Mouse (Mus musculus): Measurements from ENCODE around the gene Syvn1. TPM values are rescaled to one million over a fixed set of nuclear protein-coding genes. Genes with fewer than 3 reads are reported as not detected.

Gene Syvn1
- total and polyA plus RNA-seq, 3 experiments = 16.5 to 106 (median 26.8) TPM

- peak; percentile 86 for DNase-seq (ENCODE audit: extremely low read depth)
- Histone ChIP-seq H3K79me2 (replicated peaks; ENCODE audit: control insufficient read depth, extremely low read depth, insufficient read depth, poor library complexity, severe bottlenecking) (peaks cover under 1% of the 10 kb centered on the region; the same call in 1 of the 2 replicates), H3K27ac (ENCODE audit: insufficient read depth, low read depth) (0 out of 2 replicates have a peak within 1 kb of the TSS, but pooled peaks have one; percentile 0), H3K27me3 (replicated peaks) (no peaks in the 10 kb centered on the region), H3K4me3 (replicated peaks in 1 of 3; ENCODE audit: low read depth in 2 of 3, low read length in 2 of 3, poor library complexity in 1 of 3) (peak within 1 kb of the TSS; percentile 42 to 53 (median 47)), H3K9me3 (replicated peaks; ENCODE audit: low read length) (no peaks in the 10 kb centered on the region), H3K4me1 (ENCODE audit: control insufficient read depth in 1 of 2, insufficient read depth in 2 of 2) (peaks cover 12 to 36% of the 10 kb centered on the region in 2 experiments), H3K36me3 (replicated peaks in 1 of 2; ENCODE audit: control insufficient read depth in 1 of 2, insufficient read depth in 1 of 2, low read length in 1 of 2) (peaks cover 38 to 59% of the 10 kb centered on the region in 2 experiments), H3K4me2 (ENCODE audit: insufficient read depth, low read depth, poor library complexity, severe bottlenecking) (peak within 1 kb of the TSS; percentile 88), H3K9ac (ENCODE audit: insufficient read depth, low read depth) (peak within 1 kb of the TSS; percentile 30)
- TF ChIP-seq MAFK (IDR thresholded peaks at IDR 0.05; ENCODE audit: insufficient replicate concordance, low read length) (no peak), PAX5 (IDR thresholded peaks at IDR 0.05; ENCODE audit: low read length) (no peak), ZNF384 (IDR thresholded peaks at IDR 0.05; ENCODE audit: low read depth, low read length) (no peak), E2F4 (IDR thresholded peaks at IDR 0.05; ENCODE audit: insufficient replicate concordance, low read depth, low read length) (no peak), KAT2A (IDR thresholded peaks at IDR 0.05; ENCODE audit: insufficient replicate concordance, low read length) (no peak), ZKSCAN1 (IDR thresholded peaks at IDR 0.05; ENCODE audit: borderline replicate concordance, low read depth, low read length) (no peak), RAD21 (IDR thresholded peaks at IDR 0.05; ENCODE audit: low read depth, low read length) (no peak), ETS1 (conservative IDR thresholded peaks at IDR 0.05; ENCODE audit: low read depth, low read length) (no peak), EP300 (IDR thresholded peaks at IDR 0.05; ENCODE audit: low read length) (no peak), NRF1 (IDR thresholded peaks at IDR 0.05; ENCODE audit: low read depth, low read length) (no peak), MAZ (IDR thresholded peaks at IDR 0.05; ENCODE audit: low read depth, low read length) (0 out of 2 replicates have a peak, but pooled peaks have one; percentile 32), CHD2 (IDR thresholded peaks at IDR 0.05; ENCODE audit: low read length) (peak; percentile 68), SIN3A (IDR thresholded peaks at IDR 0.05; ENCODE audit: low read length) (peak; percentile 55; the same call in 1 of the 2 replicates), TCF12 (IDR thresholded peaks at IDR 0.05; ENCODE audit: low read depth, low read length) (no peak), JUND (conservative IDR thresholded peaks at IDR 0.05; ENCODE audit: low read depth, low read length) (no peak), ZC3H11A (IDR thresholded peaks at IDR 0.05; ENCODE audit: low read depth, low read length) (no peak), ELF1 (IDR thresholded peaks at IDR 0.05; ENCODE audit: low read depth, low read length) (no peak), RCOR1 (conservative IDR thresholded peaks at IDR 0.05; ENCODE audit: low read depth, low read length) (0 out of 2 replicates have a peak, but pooled peaks have one; percentile 20), POLR2AphosphoS2 (IDR thresholded peaks at IDR 0.05; ENCODE audit: low read depth, low read length) (peak; percentile 77; the same call in 1 of the 2 replicates), NELFE (IDR thresholded peaks at IDR 0.05; ENCODE audit: low read depth, low read length) (peak; percentile 67), SMC3 (IDR thresholded peaks at IDR 0.05; ENCODE audit: low read depth, low read length) (no peak), CHD1 (IDR thresholded peaks at IDR 0.05; ENCODE audit: low read depth, low read length) (no peak), ZMIZ1 (IDR thresholded peaks at IDR 0.05; ENCODE audit: low read depth, low read length) (peak; percentile 29; the same call in 1 of the 2 replicates), TBP (conservative IDR thresholded peaks at IDR 0.05; ENCODE audit: low read depth, low read length) (0 out of 2 replicates have a peak, but pooled peaks have one; percentile 48), MEF2A (IDR thresholded peaks at IDR 0.05; ENCODE audit: borderline replicate concordance, low read depth, low read length) (0 out of 2 replicates have a peak, but pooled peaks have one; percentile 13), BHLHE40 (IDR thresholded peaks at IDR 0.05; ENCODE audit: low read depth, low read length) (no peak), IRF4 (IDR thresholded peaks at IDR 0.05; ENCODE audit: low read depth, low read length) (peak; percentile 19; the same call in 1 of the 2 replicates), USF1 (IDR thresholded peaks at IDR 0.05; ENCODE audit: low read depth, low read length) (no peak), GABPA (IDR thresholded peaks at IDR 0.05; ENCODE audit: insufficient replicate concordance, low read depth, low read length) (no peak), MXI1 (IDR thresholded peaks at IDR 0.05; ENCODE audit: low read depth, low read length) (peak; percentile 64), CTCF (conservative IDR thresholded peaks at IDR 0.05 in 1 of 2, IDR thresholded peaks at IDR 0.05 in 1 of 2; ENCODE audit: low read depth in 2 of 2, low read length in 2 of 2) (0 out of 4 replicates have a peak, but pooled peaks of 1 of the 2 experiments have one; percentile 7), MAX (IDR thresholded peaks at IDR 0.05; ENCODE audit: low read length) (0 out of 2 replicates have a peak, but pooled peaks have one; percentile 31), MYC (IDR thresholded peaks at IDR 0.05; ENCODE audit: low read depth, low read length) (no peak), USF2 (conservative IDR thresholded peaks at IDR 0.05; ENCODE audit: low read depth, low read length) (no peak), POLR2A (IDR thresholded peaks at IDR 0.05; ENCODE audit: low read depth, low read length) (peak; percentile 67), UBTF (IDR thresholded peaks at IDR 0.05; ENCODE audit: low read depth, low read length) (no peak), JUN (IDR thresholded peaks at IDR 0.05; ENCODE audit: insufficient read depth, low read depth, low read length) (no peak), HCFC1 (IDR thresholded peaks at IDR 0.05; ENCODE audit: low read depth, low read length) (peak; percentile 40)
- dilution Hi-C loops (cut with MboI; ENCODE audit: extremely low pct_ligation_motif_present, extremely low pct_unique_long_range_greater_than_20kb, low sequenced_read_pairs) (no loop called here), in situ Hi-C loops (cut with MboI; ENCODE audit: low pct_ligation_motif_present, low pct_unique_long_range_greater_than_20kb, low sequenced_read_pairs) (loop anchor here (10.0 kb wide), 1 partner anchor 103 kb away; the partner anchor contains the start of gene Pola2)
These were observed 21.5 kb downstream of the Syvn1 start, which contains the start of gene Tm7sf2 for GRCm38 (mm10) chr19:6067724-6068415. Gene Tm7sf2, minus strand, starts transcription at chr19:6068373.
